Mouse (Mus musculus): ENCODE results near the gene Bco1.

The Bco1 gene

GRCm38 (mm10) chr8:117095647-117096046 lies at the start of gene Bco1:
Gene Bco1, plus strand, starts transcription at chr8:117095854.
- in situ Hi-C loops (cut with MboI, MseI), result loop anchor here (10.0 kb wide), 1 partner anchor 1131 kb away; no protein-coding TSS in a partner anchor

GRCm38 (mm10) chr8:117049444-117049843 lies 46.2 kb upstream of the Bco1 start:
- in situ Hi-C loops (cut with MboI, MseI), result no loop called here

DNA sequence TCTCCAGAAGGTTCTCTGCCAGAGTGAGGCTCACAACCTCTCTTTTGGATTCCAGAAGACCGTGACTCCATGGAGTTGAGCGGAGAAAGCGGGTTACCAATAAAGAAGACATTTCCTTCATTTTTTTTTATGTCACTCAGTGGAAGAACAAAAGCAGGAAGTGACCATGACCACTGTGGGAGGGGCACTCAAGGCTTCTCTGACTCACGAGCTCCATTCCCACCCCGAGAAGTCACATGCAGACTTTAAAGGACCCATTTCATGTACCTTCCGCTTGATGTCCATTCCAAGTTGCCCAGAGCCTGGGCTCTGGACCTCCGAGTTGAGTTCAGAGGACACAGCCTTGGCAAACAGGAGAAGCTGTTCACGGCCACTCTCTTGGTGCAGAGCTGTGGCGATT lies 44.9 kb upstream of the Bco1 start:
- in situ Hi-C loops (cut with MboI, MseI), result no loop called here

DNA sequence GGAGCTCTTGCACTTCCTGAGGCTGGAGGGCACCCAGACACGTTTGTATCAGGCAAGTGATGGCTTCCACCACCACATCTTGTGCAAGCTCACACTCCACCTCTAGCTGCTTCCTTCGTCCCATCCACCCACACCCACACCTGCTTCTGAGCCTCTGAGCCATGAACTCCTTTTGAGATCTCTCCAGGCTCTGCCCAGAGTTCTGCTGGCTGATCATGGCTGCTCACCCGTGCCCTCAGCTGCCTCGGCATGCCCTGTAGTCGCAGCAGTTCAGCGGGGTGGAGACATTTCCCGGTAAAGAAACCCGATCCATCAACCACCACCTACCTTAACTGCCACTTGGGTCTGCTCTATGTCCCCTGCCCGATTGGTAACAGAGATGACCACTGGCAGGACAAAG lies 44.3 kb upstream of the Bco1 start:
- in situ Hi-C loops (cut with MboI, MseI), result no loop called here

DNA sequence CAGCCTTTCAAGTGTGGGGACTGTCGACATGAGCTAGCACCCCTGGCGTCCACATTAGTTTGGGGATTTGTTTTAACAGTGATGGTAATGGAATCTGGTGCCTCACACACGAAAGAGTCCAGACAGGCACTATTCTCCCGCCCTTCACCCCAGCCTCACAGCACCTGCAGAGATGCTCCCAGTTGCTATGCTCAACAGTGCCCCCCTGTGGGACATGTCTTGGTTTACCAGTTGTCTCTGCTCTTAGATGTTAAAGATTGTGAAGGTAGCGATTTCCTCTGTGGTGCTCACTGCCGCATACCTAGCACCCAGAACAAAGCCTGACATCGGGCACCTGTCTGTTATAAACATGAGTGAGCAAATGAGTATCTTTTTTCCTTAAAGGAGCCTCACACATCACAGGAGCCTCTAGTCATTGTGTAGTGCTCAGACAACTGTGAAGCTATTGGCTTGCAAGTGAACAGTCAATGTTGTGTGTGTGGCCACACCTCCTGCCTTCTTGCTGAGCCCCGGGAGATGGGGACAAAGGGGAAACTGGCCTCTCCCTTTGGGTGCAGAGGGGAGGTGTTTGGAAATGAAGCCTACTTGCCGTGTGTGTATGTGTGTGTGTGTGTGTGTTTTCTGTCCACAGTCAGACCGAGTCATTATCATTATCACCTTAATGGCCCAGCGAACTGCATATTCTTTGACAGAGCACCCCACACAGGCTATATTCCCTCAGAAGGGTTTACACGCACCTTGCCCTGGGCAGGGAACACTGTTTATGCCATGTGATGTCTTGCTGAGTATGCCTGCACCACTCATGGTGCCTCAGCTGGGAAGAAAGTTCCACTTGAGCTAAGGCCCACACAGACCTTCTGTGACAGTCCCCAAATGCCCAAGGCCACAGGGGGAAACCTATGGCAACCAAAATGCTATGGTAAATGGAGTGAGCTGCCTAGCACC lies 42.2 kb upstream of the Bco1 start:
- in situ Hi-C loops (cut with MboI, MseI), result no loop called here

DNA sequence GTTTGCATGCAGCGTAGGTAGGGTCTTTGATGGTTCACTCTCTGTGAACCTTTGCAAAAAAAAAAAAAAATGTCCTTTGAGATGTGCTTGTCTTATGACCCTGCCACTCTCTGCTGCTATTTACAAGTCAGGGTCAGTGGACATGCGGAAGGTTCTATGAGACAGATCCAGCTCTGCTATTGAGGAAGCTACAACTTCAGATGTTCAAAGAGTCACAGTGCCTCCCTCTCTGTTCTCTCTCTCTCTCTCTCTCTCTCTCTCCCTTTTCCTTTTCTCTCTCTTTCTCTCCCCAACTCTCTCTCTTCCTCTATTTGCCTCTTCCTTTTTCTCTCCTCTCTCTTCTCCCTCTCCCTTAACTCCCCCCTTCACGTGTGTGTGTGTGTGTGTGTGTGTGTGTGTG lies 41.5 kb upstream of the Bco1 start:
- in situ Hi-C loops (cut with MboI, MseI), result no loop called here

DNA sequence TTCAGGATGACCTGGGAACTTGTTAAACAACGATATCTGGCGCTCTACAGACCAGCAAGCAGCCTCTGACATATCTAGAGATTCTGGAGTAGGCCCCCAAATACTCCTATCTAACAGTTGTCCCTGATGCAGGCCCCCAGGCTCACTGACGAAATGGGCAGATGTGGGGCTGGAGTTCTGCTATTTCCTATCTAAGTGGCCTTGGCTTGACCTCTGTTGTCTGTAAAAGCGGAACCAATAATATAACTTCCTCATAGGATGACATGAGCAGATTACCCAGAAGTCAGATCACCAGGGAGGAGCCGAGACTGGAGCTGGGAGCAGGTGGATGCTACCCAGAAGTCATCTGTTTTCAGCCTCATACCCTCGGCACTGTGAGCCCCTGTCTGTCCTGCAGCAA lies 40.6 kb upstream of the Bco1 start:
- in situ Hi-C loops (cut with MboI, MseI), result no loop called here

DNA sequence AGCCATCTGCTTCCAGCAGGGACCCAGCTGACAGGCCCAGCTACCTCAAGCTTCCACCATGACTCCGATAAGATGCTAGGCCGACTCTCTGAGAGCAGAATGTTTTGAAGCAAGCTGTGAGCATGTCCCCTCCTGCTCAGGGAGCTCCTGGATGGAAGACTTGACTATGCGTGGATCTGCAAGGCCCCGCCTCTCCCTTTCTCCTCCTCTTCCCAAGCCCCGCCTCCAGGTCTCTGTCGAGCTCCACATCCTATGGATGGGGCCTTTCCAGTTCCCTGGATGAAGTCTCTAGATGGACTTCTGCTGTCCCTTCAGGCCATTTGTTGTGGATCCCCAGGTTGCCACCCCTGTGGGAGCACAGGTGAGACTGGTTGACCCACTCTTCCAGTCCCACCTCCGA lies 36.6 kb upstream of the Bco1 start:
- in situ Hi-C loops (cut with MboI, MseI), result no loop called here

GRCm38 (mm10) chr8:117060306-117060705 lies 35.3 kb upstream of the Bco1 start:
- in situ Hi-C loops (cut with MboI, MseI), result no loop called here

GRCm38 (mm10) chr8:117061180-117061880 lies 34.3 kb upstream of the Bco1 start:
- in situ Hi-C loops (cut with MboI, MseI), result no loop called here

GRCm38 (mm10) chr8:117066955-117067354 lies 28.7 kb upstream of the Bco1 start:
- in situ Hi-C loops (cut with MboI, MseI), result no loop called here

- in situ Hi-C loops (cut with MboI, MseI), result no loop called here
Observed at GRCm38 (mm10) chr8:117067396-117067795, 28.3 kb upstream of the Bco1 start.

GRCm38 (mm10) chr8:117068294-117068693 lies 27.4 kb upstream of the Bco1 start:
- in situ Hi-C loops (cut with MboI, MseI), result no loop called here

DNA sequence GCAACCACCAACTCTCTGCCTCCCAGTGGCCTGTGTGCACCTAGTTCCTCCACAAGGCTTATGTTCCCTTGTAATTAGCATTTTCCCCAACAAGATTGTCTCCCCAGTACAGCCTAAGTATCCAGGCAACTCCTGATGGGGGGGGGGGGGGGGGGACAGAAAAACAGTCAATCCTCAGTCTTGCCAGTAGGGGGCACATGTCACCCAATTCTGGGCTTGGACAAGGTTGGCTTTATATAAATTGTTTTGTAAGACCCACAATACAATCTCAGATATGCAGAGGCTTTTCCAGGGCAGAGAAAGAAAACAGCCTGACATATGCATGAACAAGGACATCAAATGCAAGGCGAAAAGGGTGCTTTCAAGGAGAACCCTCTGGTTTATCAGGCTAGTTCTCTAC lies 25.9 kb upstream of the Bco1 start:
- in situ Hi-C loops (cut with MboI, MseI), result no loop called here

- in situ Hi-C loops (cut with MboI, MseI), result no loop called here
Observed at GRCm38 (mm10) chr8:117074350-117075182, 21.1 kb upstream of the Bco1 start.

- in situ Hi-C loops (cut with MboI, MseI), result no loop called here
Observed at GRCm38 (mm10) chr8:117078367-117078926, 17.2 kb upstream of the Bco1 start.

GRCm38 (mm10) chr8:117079652-117080051 lies 16.0 kb upstream of the Bco1 start:
- in situ Hi-C loops (cut with MboI, MseI), result no loop called here

GRCm38 (mm10) chr8:117082399-117082872 lies 13.2 kb upstream of the Bco1 start, which contains the start of gene Pkd1l2:
Gene Pkd1l2, minus strand, starts transcription at chr8:117082449.
- in situ Hi-C loops (cut with MboI, MseI), result no loop called here

DNA sequence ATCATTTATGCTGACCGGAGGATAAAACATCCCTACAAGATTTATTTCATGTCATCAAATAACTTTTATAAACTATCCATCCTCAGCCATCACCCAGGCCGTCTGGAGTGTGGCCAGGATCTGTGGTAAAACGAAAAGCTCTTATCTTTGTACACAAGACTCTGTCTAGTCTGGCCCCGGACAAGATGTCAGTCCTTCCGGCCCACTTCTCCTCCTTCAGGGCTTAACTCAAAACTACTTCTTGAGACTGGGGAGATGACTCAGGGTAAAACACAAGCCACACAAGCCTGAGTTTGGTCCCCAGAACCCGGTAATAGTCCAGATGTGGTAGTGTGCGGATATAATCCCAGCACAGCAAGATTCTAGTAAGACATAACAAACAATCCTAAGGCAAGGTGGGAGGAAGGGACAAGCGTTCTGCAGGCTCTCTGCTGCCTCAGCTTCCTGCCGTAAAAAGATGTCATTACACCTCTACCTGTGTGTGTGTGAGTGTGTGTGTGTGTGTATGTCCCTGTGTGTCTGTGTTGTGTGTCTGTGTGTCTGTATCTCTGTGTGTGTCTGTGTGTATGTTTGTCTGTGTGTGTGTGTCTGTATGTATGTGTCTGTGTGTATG lies 12.6 kb upstream of the Bco1 start:
- in situ Hi-C loops (cut with MboI, MseI), result no loop called here

GRCm38 (mm10) chr8:117085521-117085920 lies 10.1 kb upstream of the Bco1 start:
- in situ Hi-C loops (cut with MboI, MseI), result no loop called here

- in situ Hi-C loops (cut with MboI, MseI), result no loop called here
Observed at GRCm38 (mm10) chr8:117087036-117087435, 8.6 kb upstream of the Bco1 start.

Measured in T-helper 2 cell (primary cell).